Mouse (Mus musculus): ENCODE measurements around the gene Cxcl3. TPM values are rescaled to one million over a fixed set of nuclear protein-coding genes. Genes with fewer than 3 reads are reported as not detected.

The Cxcl3 gene
- 0.21 and 2.6 TPM in 2 replicates for polyA plus RNA-seq (2012; rRNA removed)

DNA sequence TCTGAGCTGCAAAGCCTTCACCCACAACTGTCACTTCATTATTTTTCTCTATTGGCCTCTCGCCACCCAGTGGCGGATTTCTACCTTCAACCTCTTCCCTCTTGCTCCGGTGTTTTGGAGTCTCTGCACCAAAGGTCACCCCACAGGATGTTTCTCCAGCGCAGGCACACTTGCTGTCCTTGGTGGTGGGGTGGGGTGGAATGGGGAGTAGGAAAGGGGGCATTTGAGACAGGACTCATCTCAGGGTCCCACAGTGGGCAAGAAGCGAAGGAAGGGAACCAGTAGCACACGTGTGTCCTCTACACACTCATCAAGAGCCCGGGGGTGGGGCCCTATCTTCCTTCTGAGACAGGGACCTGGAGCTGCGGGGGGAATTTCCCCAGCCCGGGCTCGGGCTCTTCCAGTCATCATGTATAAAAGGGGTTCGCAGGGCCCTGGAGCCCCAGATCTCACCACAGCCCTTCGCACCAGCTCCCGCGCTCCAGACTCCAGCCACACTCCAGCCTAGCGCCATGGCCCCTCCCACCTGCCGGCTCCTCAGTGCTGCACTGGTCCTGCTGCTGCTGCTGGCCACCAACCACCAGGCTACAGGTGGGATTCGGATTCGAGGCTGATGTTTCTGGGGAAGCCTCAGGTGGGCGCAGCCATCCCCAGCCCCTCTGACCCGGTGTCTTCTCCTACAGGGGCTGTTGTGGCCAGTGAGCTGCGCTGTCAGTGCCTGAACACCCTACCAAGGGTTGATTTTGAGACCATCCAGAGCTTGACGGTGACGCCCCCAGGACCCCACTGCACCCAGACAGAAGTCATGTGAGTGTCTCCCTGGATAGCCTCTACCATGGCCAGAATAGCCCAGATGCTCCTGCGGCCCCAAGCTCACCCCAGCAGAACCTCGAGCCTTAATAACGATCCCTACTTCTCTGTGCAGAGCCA is at the start of gene Cxcl3:
Gene Cxcl3, plus strand, starts transcription at position 445 of the 930 bp plus-strand sequence.

GRCm38 (mm10) chr5:90759077-90760065 is 26.5 kb upstream of the Cxcl3 start, which contains the start of gene Cxcl5:
Cxcl5 (plus strand) TSS chr5:90759360.

DNA sequence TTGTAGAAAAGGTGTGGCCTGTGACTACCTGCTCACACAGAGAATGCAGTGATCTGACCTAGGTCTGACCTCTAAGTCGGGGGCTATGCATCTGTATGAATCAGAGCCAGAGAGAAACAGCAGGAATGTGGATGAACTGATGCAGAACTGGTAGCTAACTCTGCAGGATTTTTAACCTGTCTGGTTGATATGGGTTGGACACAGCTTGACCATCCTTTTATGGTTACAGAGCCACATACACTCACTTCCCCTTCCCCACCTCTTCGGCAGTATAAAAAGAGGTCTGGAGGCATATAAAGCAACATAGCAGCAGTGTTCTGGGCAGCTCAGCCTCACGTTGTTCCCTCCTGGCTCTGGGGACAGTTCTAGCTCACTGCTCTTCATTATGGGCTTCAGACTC is 17.7 kb upstream of the Cxcl3 start, which contains the start of gene Ppbp:
Gene Ppbp, plus strand, starts transcription at position 301 of the 400 bp plus-strand sequence.

DNA sequence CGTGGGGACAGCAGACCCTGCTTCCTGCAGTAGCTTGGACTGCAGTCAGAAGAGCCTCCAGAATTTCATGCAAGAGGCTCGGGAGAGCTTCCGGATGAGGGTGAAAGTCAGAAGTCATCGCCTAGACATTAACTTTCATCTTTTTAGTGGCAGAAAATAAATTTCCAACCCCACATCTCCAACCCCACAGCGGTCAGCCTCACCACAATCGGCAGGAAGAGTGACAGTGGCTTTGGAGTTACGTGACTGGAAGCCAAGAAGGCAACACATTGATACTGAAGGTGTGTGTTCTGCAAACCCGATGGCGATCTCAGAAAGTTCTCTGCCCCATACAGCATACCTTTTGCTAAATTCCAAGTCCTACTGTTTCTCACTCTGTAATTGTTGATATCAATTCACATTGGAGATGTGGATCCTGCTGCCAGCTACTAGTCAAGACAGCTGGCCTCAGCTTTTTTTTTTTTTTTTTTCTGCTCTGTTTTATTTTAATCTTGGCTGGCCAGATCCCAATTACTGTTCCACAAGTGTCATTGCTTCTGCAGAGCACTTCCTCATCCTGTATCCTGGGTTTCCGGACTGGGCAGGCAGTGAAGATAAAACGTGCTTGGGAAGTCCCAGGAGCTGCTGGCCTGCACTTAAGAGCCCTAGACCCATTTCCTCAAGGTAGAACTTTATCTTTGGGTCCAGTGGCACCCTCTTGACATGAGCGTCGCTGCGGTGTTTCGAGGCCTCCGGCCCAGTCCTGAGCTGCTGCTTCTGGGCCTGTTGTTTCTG is 13.8 kb upstream of the Cxcl3 start, which contains the start of gene Pf4:
Gene Pf4, plus strand, starts transcription at position 556 of the 774 bp plus-strand sequence.

DNA sequence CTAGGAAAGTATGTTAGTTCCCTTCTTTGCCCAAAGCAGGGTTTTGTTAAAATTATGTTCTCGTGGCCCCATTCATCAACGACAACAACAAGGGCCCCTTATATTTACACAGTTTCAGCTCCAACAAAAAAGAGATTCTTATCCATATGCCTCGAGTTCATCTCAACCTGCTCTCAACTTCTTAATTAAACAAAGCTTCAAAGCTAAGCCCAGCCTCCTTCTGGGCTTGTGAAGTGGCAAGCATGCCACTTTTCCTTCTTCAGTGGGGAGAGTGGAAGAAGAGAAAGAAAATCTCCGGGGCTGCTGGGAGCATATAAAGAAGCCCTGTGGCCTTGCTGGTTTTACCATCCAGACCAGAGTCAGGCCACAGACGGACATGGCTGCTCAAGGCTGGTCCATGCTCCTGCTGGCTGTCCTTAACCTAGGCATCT is 8.3 kb downstream of the Cxcl3 start, which contains the start of gene Cxcl15:
Gene Cxcl15, plus strand, starts transcription at position 340 of the 431 bp plus-strand sequence.

Other genes starting within 250 kb of the Cxcl3 start
- 0.17 and 0.18 TPM in 2 replicates for gene 5830473C10Rik, start 225.0 kb upstream of the Cxcl3 start, polyA plus RNA-seq (2012; rRNA removed)
- 0.93 and 1.3 TPM in 2 replicates for gene Rassf6, start 145.4 kb upstream of the Cxcl3 start, polyA plus RNA-seq (2012; rRNA removed)
- gene Cxcl5, start 26.7 kb upstream of the Cxcl3 start, polyA plus RNA-seq (2012; rRNA removed): 0.17 and 2.2 TPM in 2 replicates
- gene Ppbp, start 17.6 kb upstream of the Cxcl3 start, polyA plus RNA-seq (2012; rRNA removed): 0.48 and 229 TPM in 2 replicates
- 23.0 and 28.2 TPM in 2 replicates for gene Pf4, start 13.7 kb upstream of the Cxcl3 start, polyA plus RNA-seq (2012; rRNA removed)
- gene Cxcl15, start 8.4 kb downstream of the Cxcl3 start, polyA plus RNA-seq (2012; rRNA removed): not detected in 2 replicates
- 0.45 and 4.8 TPM in 2 replicates for gene Cxcl1, start 105.1 kb downstream of the Cxcl3 start, polyA plus RNA-seq (2012; rRNA removed)
- 0.19 TPM in 1 of 2 replicates, not detected in the other for gene Cxcl2, start 117.8 kb downstream of the Cxcl3 start, polyA plus RNA-seq (2012; rRNA removed)
- 47.8 and 48.2 TPM in 2 replicates for gene Mthfd2l, start 145.0 kb downstream of the Cxcl3 start, polyA plus RNA-seq (2012; rRNA removed)
- gene Epgn, start 241.4 kb downstream of the Cxcl3 start, polyA plus RNA-seq (2012; rRNA removed): 0.18 and 0.31 TPM in 2 replicates